Mouse (Mus musculus) thymus, adult 2 months (tissue): Measurements from ENCODE around the gene Cbs. TPM values are rescaled to one million over a fixed set of nuclear protein-coding genes. Genes with fewer than 3 reads are reported as not detected.

Experiments
- DNase-seq: peaks from one replicate; pipeline ENCODE4 v3.0.0; 2021
- H3K27ac ChIP-seq: fragments of 200-500 bp; 2 replicates; pipeline ENCODE4 v1.5.1; 2012; ENCODE audit warnings: low read length, control low read depth; ENCODE audit not compliant: control insufficient read depth, insufficient read depth
- H3K27me3 ChIP-seq: fragments of 200-500 bp; 2 replicates; pipeline ENCODE4 v1.6.1; 2012; ENCODE audit warnings: mild to moderate bottlenecking, low read length, moderate library complexity, mixed read lengths; ENCODE audit not compliant: control insufficient read depth, insufficient read depth
- H3K36me3 ChIP-seq: fragments of 200-500 bp; 2 replicates; pipeline ENCODE4 v1.6.1; 2012; ENCODE audit warnings: mild to moderate bottlenecking, low read length, moderate library complexity; ENCODE audit not compliant: control insufficient read depth, insufficient read depth
- H3K4me1 ChIP-seq: fragments of 200-500 bp; replicated peaks from 2 replicates; pipeline ENCODE4 v1.6.1; 2012; ENCODE audit warnings: low read length; ENCODE audit not compliant: control insufficient read depth, insufficient read depth
- H3K4me3 ChIP-seq: fragments of 200-500 bp; 2 replicates; pipeline ENCODE4 v1.5.1; 2012; ENCODE audit warnings: mild to moderate bottlenecking, low read length, control low read depth, moderate library complexity; ENCODE audit not compliant: control insufficient read depth, insufficient read depth
- CTCF ChIP-seq: fragments of 200-500 bp; IDR thresholded peaks from 2 replicates; pipeline ENCODE4 v1.5.1; 2012; ENCODE audit warnings: mild to moderate bottlenecking, control low read depth, low read length, moderate library complexity, borderline replicate concordance; ENCODE audit not compliant: control insufficient read depth, poor library complexity, insufficient read depth; ENCODE audit errors: extremely low read depth
- POLR2A ChIP-seq: fragments of 200-500 bp; IDR thresholded peaks from 2 replicates; pipeline ENCODE4 v1.6.1; 2012; ENCODE audit warnings: mild to moderate bottlenecking, low read length, control low read depth, moderate library complexity; ENCODE audit not compliant: control insufficient read depth, poor library complexity, insufficient read depth; ENCODE audit errors: extremely low read depth
- WGBS: fragments of 180-500 bp; shearing (Covaris S2); methylation state at CpG from one replicate; pipeline ENCODE4 v1.1.7; 2018; 5-methylcytosine and 5-hydroxymethylcytosine counted together
- polyA plus RNA-seq: library from polyadenylated mRNA; depleted of rRNA; stranded (reverse); fragments of >200 nt; gene quantifications from 2 replicates; pipeline ENCODE4 v1.2.3, GENCODE M21; 2012

The Cbs gene
- polyA plus RNA-seq, 1 experiment: 1.6 TPM

GRCm38 (mm10) chr17:31672279-31672678 is 35.2 kb upstream of the Cbs start:
- WGBS: 97% methylated on average over 12 of the region's 12 CpGs
- Histone ChIP-seq H3K4me3 (no peak overlapping the region), H3K27me3 (no peaks in the 10 kb centered on the region), H3K27ac (no peak overlapping the region), H3K36me3 (no peaks in the 10 kb centered on the region), H3K4me1 (0 out of 2 replicates have a peak, but pooled peaks cover 2% of the 10 kb centered on the region)
- no peak for DNase-seq
- TF ChIP-seq POLR2A (no peak), CTCF (no peak)

- WGBS: 93% methylated on average over 8 of the region's 8 CpGs
- TF ChIP-seq CTCF (no peak), POLR2A (no peak)
- no peak overlapping the region for H3K27ac ChIP-seq
- H3K4me1 ChIP-seq: 0 out of 2 replicates have a peak, but pooled peaks cover 2% of the 10 kb centered on the region
- no peak overlapping the region for H3K4me3 ChIP-seq
- H3K27me3 ChIP-seq: no peaks in the 10 kb centered on the region
- H3K36me3 ChIP-seq: no peaks in the 10 kb centered on the region
- DNase-seq: no peak
These were observed 34.7 kb upstream of the Cbs start for GRCm38 (mm10) chr17:31671698-31672097.

- 0 out of 2 replicates have a peak, but pooled peaks cover 2% of the 10 kb centered on the region for H3K4me1 ChIP-seq
- WGBS: 86% methylated on average over 11 of the region's 11 CpGs
- no peak overlapping the region for H3K27ac ChIP-seq
- H3K27me3 ChIP-seq: no peaks in the 10 kb centered on the region
- no peak for DNase-seq
- no peak overlapping the region for H3K4me3 ChIP-seq
- TF ChIP-seq CTCF (no peak), POLR2A (no peak)
- H3K36me3 ChIP-seq: no peaks in the 10 kb centered on the region
These were observed 33.1 kb upstream of the Cbs start for GRCm38 (mm10) chr17:31670163-31670562.

- TF ChIP-seq CTCF: no peak
- TF ChIP-seq POLR2A: no peak
- H3K27ac ChIP-seq: no peak overlapping the region
- no peak for DNase-seq
- no peaks in the 10 kb centered on the region for H3K27me3 ChIP-seq
- H3K4me1 ChIP-seq: 0 out of 2 replicates have a peak, but pooled peaks cover 2% of the 10 kb centered on the region
- WGBS: 54% methylated on average over 9 of the region's 9 CpGs
- no peak overlapping the region for H3K4me3 ChIP-seq
- no peaks in the 10 kb centered on the region for H3K36me3 ChIP-seq
These were observed 31.3 kb upstream of the Cbs start for GRCm38 (mm10) chr17:31668306-31668705.

GRCm38 (mm10) chr17:31664760-31665159 is 27.7 kb upstream of the Cbs start:
- Histone ChIP-seq H3K36me3 (no peaks in the 10 kb centered on the region), H3K4me3 (no peak overlapping the region), H3K4me1 (0 out of 2 replicates have a peak, but pooled peaks cover 2% of the 10 kb centered on the region), H3K27ac (no peak overlapping the region), H3K27me3 (no peaks in the 10 kb centered on the region)
- peak; percentile 89 for DNase-seq
- WGBS: 4% methylated on average over 4 of the region's 4 CpGs
- TF ChIP-seq POLR2A: no peak
- TF ChIP-seq CTCF: peak; percentile 96

GRCm38 (mm10) chr17:31662855-31663254 is 25.8 kb upstream of the Cbs start:
- TF ChIP-seq CTCF (no peak), POLR2A (no peak)
- peaks cover 4% of the 10 kb centered on the region for H3K4me1 ChIP-seq
- no peak overlapping the region for H3K4me3 ChIP-seq
- no peak overlapping the region for H3K27ac ChIP-seq
- H3K36me3 ChIP-seq: no peaks in the 10 kb centered on the region
- DNase-seq: no peak
- no peaks in the 10 kb centered on the region for H3K27me3 ChIP-seq

GRCm38 (mm10) chr17:31660661-31661250 is 23.7 kb upstream of the Cbs start:
- H3K36me3 ChIP-seq: no peaks in the 10 kb centered on the region
- 90% methylated on average over 8 of the region's 8 CpGs for WGBS
- no peaks in the 10 kb centered on the region for H3K27me3 ChIP-seq
- H3K27ac ChIP-seq: no peak overlapping the region
- no peak overlapping the region for H3K4me3 ChIP-seq
- peaks cover 8% of the 10 kb centered on the region for H3K4me1 ChIP-seq
- no peak for DNase-seq
- TF ChIP-seq CTCF (no peak), POLR2A (no peak)
